Mouse (Mus musculus): ENCODE data around the gene B3galnt1. TPM values are rescaled to one million over a fixed set of nuclear protein-coding genes. Genes with fewer than 3 reads are reported as not detected.
"Not testable (repeated sequence)": the region's sequence is repeated elsewhere in the genome, so short reads cannot be mapped to it uniquely, and the experiment has no call there.

Gene B3galnt1
- total RNA-seq, 2 experiments from 2014 or later, result 25.9 to 28.9 TPM

- no peak for DNase-seq (ENCODE audit: low spot score in 2 of 2)
These were observed 26.2 kb downstream of the B3galnt1 start for GRCm38 (mm10) chr3:69572561-69572960.

- not testable (repeated sequence) for DNase-seq (ENCODE audit: low spot score in 2 of 2)
These were observed 33.2 kb downstream of the B3galnt1 start for GRCm38 (mm10) chr3:69565586-69565985.

GRCm38 (mm10) chr3:69563406-69563805 lies 35.4 kb downstream of the B3galnt1 start:
- no peak for DNase-seq (ENCODE audit: low spot score in 2 of 2)

GRCm38 (mm10) chr3:69561686-69562085 lies 37.1 kb downstream of the B3galnt1 start:
- no peak for DNase-seq (ENCODE audit: low spot score in 2 of 2)

- DNase-seq (ENCODE audit: low spot score in 2 of 2), result no peak
These were observed 38.8 kb downstream of the B3galnt1 start for GRCm38 (mm10) chr3:69559975-69560330.

GRCm38 (mm10) chr3:69559316-69559974 lies 39.3 kb downstream of the B3galnt1 start:
- DNase-seq (ENCODE audit: low spot score in 2 of 2), result no peak

GRCm38 (mm10) chr3:69556092-69556778 lies 42.5 kb downstream of the B3galnt1 start:
- no peak for DNase-seq (ENCODE audit: low spot score in 2 of 2)

GRCm38 (mm10) chr3:69555511-69555910 lies 43.2 kb downstream of the B3galnt1 start:
- no peak for DNase-seq (ENCODE audit: low spot score in 2 of 2)

GRCm38 (mm10) chr3:69549602-69550001 lies 49.2 kb downstream of the B3galnt1 start:
- no peak for DNase-seq (ENCODE audit: low spot score in 2 of 2)

GRCm38 (mm10) chr3:69548704-69549455 lies 49.9 kb downstream of the B3galnt1 start:
- DNase-seq (ENCODE audit: low spot score in 2 of 2), result no peak

- no peak for DNase-seq (ENCODE audit: low spot score in 2 of 2)
These were observed 53.7 kb downstream of the B3galnt1 start for GRCm38 (mm10) chr3:69545017-69545416.

GRCm38 (mm10) chr3:69543730-69544129 lies 55.0 kb downstream of the B3galnt1 start:
- DNase-seq (ENCODE audit: low spot score in 2 of 2), result no peak

GRCm38 (mm10) chr3:69542962-69543361 lies 55.8 kb downstream of the B3galnt1 start:
- DNase-seq (ENCODE audit: low spot score in 2 of 2), result no peak

- DNase-seq (ENCODE audit: low spot score in 2 of 2), result no peak
These were observed 62.7 kb downstream of the B3galnt1 start for GRCm38 (mm10) chr3:69535941-69536647.

- no peak for DNase-seq (ENCODE audit: low spot score in 2 of 2)
These were observed 63.3 kb downstream of the B3galnt1 start for GRCm38 (mm10) chr3:69535486-69535885.

- no peak for DNase-seq (ENCODE audit: low spot score in 2 of 2)
These were observed 66.1 kb downstream of the B3galnt1 start for GRCm38 (mm10) chr3:69532687-69533086.

- DNase-seq (ENCODE audit: low spot score in 2 of 2), result no peak
These were observed 67.2 kb downstream of the B3galnt1 start for GRCm38 (mm10) chr3:69531511-69531910.

- DNase-seq (ENCODE audit: low spot score in 2 of 2), result no peak
These were observed 69.2 kb downstream of the B3galnt1 start for GRCm38 (mm10) chr3:69529576-69529975.

- DNase-seq (ENCODE audit: low spot score in 2 of 2), result no peak
These were observed 71.4 kb downstream of the B3galnt1 start for GRCm38 (mm10) chr3:69527384-69527783.

GRCm38 (mm10) chr3:69525072-69525529 lies 73.7 kb downstream of the B3galnt1 start:
- DNase-seq (ENCODE audit: low spot score in 2 of 2), result no peak

GRCm38 (mm10) chr3:69524356-69525071 lies 74.2 kb downstream of the B3galnt1 start:
- no peak for DNase-seq (ENCODE audit: low spot score in 2 of 2)

Data from adrenal gland, postnatal 4 days (tissue).